Mouse (Mus musculus) lung, embryonic 14.5 days (tissue): ENCODE results near the gene Gm26558. TPM values are rescaled to one million over a fixed set of nuclear protein-coding genes. Genes with fewer than 3 reads are reported as not detected.
A peak's percentile ranks its signal among the peaks of the same experiment; 100 is the strongest.

Experiments
- ATAC-seq: fragments of 200-750 bp; cut with Nextera tagmentation; 2 replicates; pipeline ENCODE4 v1.8.0; 2017; ENCODE audit warnings: mild to moderate bottlenecking, moderate TSS enrichment, moderate library complexity; ENCODE audit not compliant: insufficient read depth
- DNase-seq: peaks from one replicate; pipeline ENCODE4 v3.0.0-alpha.2; 2015
- H3K27ac ChIP-seq: fragments of 300-500 bp; sonication (generic); 2 replicates; pipeline ENCODE4 v1.5.1; 2014; ENCODE audit warnings: low read depth, mild to moderate bottlenecking, moderate library complexity
- H3K27me3 ChIP-seq: fragments of 300-500 bp; sonication (generic); 2 replicates; pipeline ENCODE4 v1.6.1; 2014; ENCODE audit warnings: low read length, control low read depth; ENCODE audit not compliant: insufficient read depth
- H3K36me3 ChIP-seq: fragments of 300-500 bp; sonication (generic); 2 replicates; pipeline ENCODE4 v1.6.1; 2014; ENCODE audit warnings: control low read depth; ENCODE audit not compliant: insufficient read depth
- H3K4me1 ChIP-seq: fragments of 300-500 bp; sonication (generic); 2 replicates; pipeline ENCODE4 v1.6.1; 2014; ENCODE audit warnings: antibody characterized with exemption, control low read depth; ENCODE audit not compliant: insufficient read depth
- H3K4me2 ChIP-seq: fragments of 300-500 bp; sonication (generic); 2 replicates; pipeline ENCODE4 v1.6.1; 2014; ENCODE audit warnings: mild to moderate bottlenecking
- H3K4me3 ChIP-seq: fragments of 300-500 bp; sonication (generic); 2 replicates; pipeline ENCODE4 v1.5.1; 2014; ENCODE audit warnings: low read depth, low read length
- H3K9ac ChIP-seq: fragments of 300-500 bp; sonication (generic); 2 replicates; pipeline ENCODE4 v1.6.1; 2014
- H3K9me3 ChIP-seq: fragments of 300-500 bp; sonication (generic); 2 replicates; pipeline ENCODE4 v1.6.1; 2016; ENCODE audit warnings: low read depth, low read length, control low read depth
- CTCF ChIP-seq: IDR thresholded peaks from 2 replicates; pipeline ENCODE4 v1.5.1; 2016; ENCODE audit warnings: antibody characterized with exemption, low read depth
- WGBS: fragments of 180-500 bp; shearing (Covaris S2); extraction: QIAGEN DNeasy Blood & Tissue Kit; methylation state at CpG from one replicate; pipeline ENCODE4 v1.1.7; 2014; 5-methylcytosine and 5-hydroxymethylcytosine counted together
- polyA plus RNA-seq: library from polyadenylated mRNA; unstranded; fragments of >200 nt; fragmentation: Nextera tagmentation; extraction: Ambion mirVana; gene quantifications from 2 replicates; pipeline ENCODE4 v1.2.1, GENCODE M21; 2014

Gene Gm26558
- polyA plus RNA-seq, 1 experiment from 2014 or later: 5.1 TPM

DNA sequence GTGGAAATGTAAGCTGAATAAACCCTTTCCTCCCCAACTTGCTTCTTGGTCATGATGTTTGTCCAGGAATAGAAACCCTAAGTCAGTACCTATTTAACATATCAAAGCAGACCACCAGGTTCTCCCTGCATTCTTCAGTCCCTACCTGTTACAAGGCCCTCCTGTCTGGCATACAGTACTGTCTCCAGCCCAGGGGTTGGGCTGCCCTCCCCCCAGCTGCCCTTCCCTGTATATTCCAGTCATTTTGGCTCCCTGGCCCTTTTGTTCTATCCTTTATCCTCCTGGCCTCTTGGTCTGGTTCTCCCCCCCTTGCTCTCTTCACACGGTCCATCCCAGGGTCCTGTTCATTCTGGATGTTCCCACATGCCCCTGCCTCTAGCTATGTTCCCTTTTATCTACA is 30.6 kb downstream of the Gm26558 start:
- H3K4me2 ChIP-seq: no peak overlapping the region
- H3K4me3 ChIP-seq: no peak overlapping the region
- no peak for ATAC-seq

DNA sequence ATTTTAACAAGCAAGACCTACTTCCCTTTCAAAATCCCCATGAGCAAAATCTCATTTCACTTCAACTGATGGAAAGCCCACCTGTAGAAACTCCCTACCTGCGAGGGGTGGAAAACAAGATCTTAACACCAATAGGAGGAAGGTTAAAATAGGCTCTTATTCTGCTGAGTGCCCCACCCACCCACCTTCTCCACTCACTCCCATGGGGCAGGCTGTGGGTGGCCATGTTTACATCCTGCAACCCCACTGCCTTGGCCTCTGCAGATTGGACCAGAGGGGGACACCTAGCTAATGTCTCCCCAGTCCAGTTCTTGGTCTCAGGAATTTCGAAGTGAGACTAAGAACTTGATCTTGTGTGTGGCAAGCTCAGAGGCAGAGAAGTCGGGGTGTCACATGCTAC is 32.0 kb downstream of the Gm26558 start:
- no peaks in the 10 kb centered on the region for H3K9me3 ChIP-seq
- 52% methylated on average over 3 of the region's 3 CpGs for WGBS
- no peak for TF ChIP-seq CTCF
- H3K4me1 ChIP-seq: no peaks in the 10 kb centered on the region
- no peaks in the 10 kb centered on the region for H3K36me3 ChIP-seq
- no peak overlapping the region for H3K9ac ChIP-seq
- H3K4me3 ChIP-seq: no peak overlapping the region
- no peaks in the 10 kb centered on the region for H3K27me3 ChIP-seq
- peak overlapping the region; percentile 45 for H3K4me2 ChIP-seq
- DNase-seq (no peak), ATAC-seq (no peak)
- no peak overlapping the region for H3K27ac ChIP-seq

More for the DNA sequence above, 30.6 kb downstream of the Gm26558 start:
- 96% methylated on average over 1 of the region's 1 CpGs for WGBS
- Histone ChIP-seq H3K4me1 (no peaks in the 10 kb centered on the region), H3K27ac (no peak overlapping the region), H3K9ac (no peak overlapping the region), H3K36me3 (no peaks in the 10 kb centered on the region), H3K27me3 (no peaks in the 10 kb centered on the region), H3K9me3 (no peaks in the 10 kb centered on the region)
- no peak for DNase-seq
- no peak for TF ChIP-seq CTCF

DNA sequence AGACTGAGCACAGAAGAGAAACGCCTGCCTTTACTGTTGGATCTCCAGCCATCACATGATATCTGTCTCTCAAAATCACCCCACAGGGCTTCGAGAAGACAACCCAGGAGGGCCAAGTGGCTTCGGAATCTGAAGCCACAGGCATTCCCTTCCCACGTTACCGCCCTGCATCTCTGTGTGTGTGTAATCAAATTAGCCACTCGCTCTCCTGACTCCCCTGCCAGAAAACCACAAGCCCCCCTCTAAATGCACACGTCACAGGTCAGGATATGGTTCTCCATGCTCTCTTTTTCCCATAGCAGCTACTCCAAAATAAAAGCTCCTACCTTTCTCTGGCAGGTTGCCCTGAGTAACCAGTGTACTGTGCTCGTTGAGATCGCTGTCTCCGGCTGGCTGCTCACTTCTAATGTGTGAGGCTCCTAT is 32.6 kb downstream of the Gm26558 start:
- peak overlapping the region; percentile 15 for H3K4me3 ChIP-seq
- 10% methylated on average over 10 of the region's 10 CpGs for WGBS
- H3K9me3 ChIP-seq: no peaks in the 10 kb centered on the region
- H3K27me3 ChIP-seq: no peaks in the 10 kb centered on the region
- no peak overlapping the region for H3K27ac ChIP-seq
- peak overlapping the region; percentile 45 for H3K4me2 ChIP-seq
- H3K36me3 ChIP-seq: no peaks in the 10 kb centered on the region
- H3K4me1 ChIP-seq: no peaks in the 10 kb centered on the region
- DNase-seq: peak; percentile 82
- ATAC-seq: peak; percentile 87
- no peak overlapping the region for H3K9ac ChIP-seq
- TF ChIP-seq CTCF: no peak

DNA sequence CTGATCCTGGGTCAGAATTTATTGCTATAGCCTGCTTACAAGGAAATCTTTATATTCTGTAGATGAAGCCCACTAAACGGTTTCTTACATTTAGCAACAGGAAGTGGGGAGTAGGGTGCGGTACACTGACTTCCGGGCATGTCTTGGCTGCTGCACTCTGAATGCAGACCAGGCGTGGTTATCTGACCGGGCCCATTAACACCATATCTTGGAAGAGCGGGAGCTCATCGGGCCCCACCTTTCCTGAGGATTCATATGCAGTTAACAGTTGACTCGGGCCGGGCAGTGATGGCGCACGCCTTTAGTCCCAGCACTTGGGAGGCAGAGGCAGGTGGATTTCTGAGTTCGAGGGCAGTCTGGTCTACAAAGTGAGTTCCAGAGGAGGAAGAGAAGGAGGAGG is 33.5 kb downstream of the Gm26558 start:
- Histone ChIP-seq H3K27me3 (no peaks in the 10 kb centered on the region), H3K4me2 (no peak overlapping the region), H3K9ac (no peak overlapping the region), H3K27ac (no peak overlapping the region), H3K4me3 (no peak overlapping the region), H3K9me3 (no peaks in the 10 kb centered on the region), H3K4me1 (no peaks in the 10 kb centered on the region), H3K36me3 (no peaks in the 10 kb centered on the region)
- TF ChIP-seq CTCF: no peak
- no peak for ATAC-seq
- DNase-seq: no peak
- 90% methylated on average over 12 of the region's 12 CpGs for WGBS

DNA sequence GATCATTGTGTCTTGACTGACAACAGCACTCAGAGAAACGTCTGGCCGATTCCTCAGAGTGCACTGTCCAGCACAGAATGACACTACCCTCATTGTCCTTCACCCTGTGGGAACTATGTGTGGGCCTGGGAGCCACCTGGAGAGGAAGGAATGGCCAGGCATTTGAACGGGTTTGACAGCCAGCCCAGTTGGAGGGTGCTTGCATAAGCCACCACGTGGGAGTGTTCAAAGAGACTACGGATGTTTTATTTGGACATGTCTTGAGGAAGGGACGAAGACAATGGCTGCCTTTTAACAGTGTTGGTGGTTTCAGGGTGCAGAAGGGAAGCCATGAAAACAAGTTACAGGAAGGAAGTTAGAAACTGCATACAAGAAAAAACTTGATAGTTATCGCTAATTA is 36.1 kb downstream of the Gm26558 start:
- H3K9ac ChIP-seq: no peak overlapping the region
- TF ChIP-seq CTCF: no peak
- no peaks in the 10 kb centered on the region for H3K27me3 ChIP-seq
- H3K36me3 ChIP-seq: no peaks in the 10 kb centered on the region
- H3K27ac ChIP-seq: no peak overlapping the region
- 56% methylated on average over 7 of the region's 7 CpGs for WGBS
- H3K4me3 ChIP-seq: no peak overlapping the region
- H3K9me3 ChIP-seq: no peaks in the 10 kb centered on the region
- DNase-seq (peak; percentile 30), ATAC-seq (no peak)
- H3K4me2 ChIP-seq: no peak overlapping the region
- H3K4me1 ChIP-seq: no peaks in the 10 kb centered on the region

DNA sequence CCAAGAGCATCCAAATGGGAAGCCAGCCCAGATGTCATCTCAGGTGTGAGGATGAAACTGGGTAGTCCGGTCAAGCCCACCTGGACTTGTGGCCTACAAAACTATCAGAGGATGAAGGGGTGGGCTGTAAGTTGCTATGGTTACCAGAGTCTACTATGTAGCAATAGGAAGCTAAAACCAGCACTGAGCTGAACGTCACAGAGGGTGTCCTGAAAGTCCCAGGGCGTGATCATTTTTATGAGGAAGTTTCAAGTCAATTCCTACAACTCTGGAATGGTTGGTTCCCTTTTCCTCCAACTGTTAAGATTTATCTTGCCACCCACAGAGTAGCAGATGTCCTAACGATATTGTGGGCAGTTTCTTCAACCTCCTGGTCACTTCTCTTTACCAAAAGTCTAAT is 39.7 kb downstream of the Gm26558 start:
- 74% methylated on average over 4 of the region's 4 CpGs for whole genome bisulfite sequencing
- DNase-seq (no peak), ATAC-seq (no peak)
- Histone ChIP-seq H3K4me2 (no peak overlapping the region), H3K9me3 (no peaks in the 10 kb centered on the region), H3K27ac (no peak overlapping the region), H3K9ac (no peak overlapping the region), H3K36me3 (no peaks in the 10 kb centered on the region), H3K4me1 (no peaks in the 10 kb centered on the region), H3K27me3 (no peaks in the 10 kb centered on the region), H3K4me3 (no peak overlapping the region)
- no peak for TF ChIP-seq CTCF

DNA sequence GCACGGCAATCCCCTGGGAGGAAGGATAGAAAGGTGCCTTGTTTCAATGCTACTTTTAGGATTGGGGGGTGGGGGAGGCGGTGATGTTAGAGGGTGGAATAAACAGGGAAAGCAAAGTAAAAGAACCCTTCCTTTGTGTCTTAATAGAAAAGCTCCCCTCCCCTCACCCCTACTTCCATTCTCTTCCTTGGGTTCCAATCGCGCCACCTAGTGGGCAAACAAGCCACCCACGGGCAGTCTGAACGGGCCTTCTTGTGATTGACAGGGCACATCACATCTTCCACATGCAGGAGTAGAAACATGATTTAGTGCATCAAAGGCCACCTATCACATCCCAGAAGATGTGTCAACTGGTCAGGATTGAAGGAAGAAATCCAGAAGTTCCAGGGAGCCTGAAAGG is 41.7 kb downstream of the Gm26558 start:
- TF ChIP-seq CTCF: peak; percentile 72
- Histone ChIP-seq H3K27ac (no peak overlapping the region), H3K27me3 (no peaks in the 10 kb centered on the region), H3K4me1 (no peaks in the 10 kb centered on the region), H3K4me2 (no peak overlapping the region), H3K4me3 (no peak overlapping the region), H3K9me3 (no peaks in the 10 kb centered on the region), H3K36me3 (no peaks in the 10 kb centered on the region), H3K9ac (no peak overlapping the region)
- peak; percentile 80 for DNase-seq
- WGBS: 19% methylated on average over 6 of the region's 6 CpGs
- ATAC-seq: no peak
